Mouse (Mus musculus) bone marrow, adult 2 months (tissue): ENCODE measurements around the gene Narfl.

Experiments
- CTCF ChIP-seq: fragments of 200-500 bp; IDR thresholded peaks from 2 replicates; pipeline ENCODE4 v1.5.1; 2011; ENCODE audit warnings: low read length, control low read depth; ENCODE audit not compliant: control insufficient read depth, insufficient read depth
- POLR2A ChIP-seq: fragments of 200-500 bp; IDR thresholded peaks from 2 replicates; pipeline ENCODE4 v1.6.1; 2011; ENCODE audit warnings: low read depth, mild to moderate bottlenecking, control low read depth, low read length, borderline replicate concordance; ENCODE audit not compliant: control insufficient read depth

GRCm38 (mm10) chr17:25825984-25826570 lies 52.5 kb downstream of the Narfl start:
- TF ChIP-seq POLR2A, result no peak
- no peak for TF ChIP-seq CTCF
